Mouse (Mus musculus): Measurements from ENCODE around the gene Klhl31.

DNA sequence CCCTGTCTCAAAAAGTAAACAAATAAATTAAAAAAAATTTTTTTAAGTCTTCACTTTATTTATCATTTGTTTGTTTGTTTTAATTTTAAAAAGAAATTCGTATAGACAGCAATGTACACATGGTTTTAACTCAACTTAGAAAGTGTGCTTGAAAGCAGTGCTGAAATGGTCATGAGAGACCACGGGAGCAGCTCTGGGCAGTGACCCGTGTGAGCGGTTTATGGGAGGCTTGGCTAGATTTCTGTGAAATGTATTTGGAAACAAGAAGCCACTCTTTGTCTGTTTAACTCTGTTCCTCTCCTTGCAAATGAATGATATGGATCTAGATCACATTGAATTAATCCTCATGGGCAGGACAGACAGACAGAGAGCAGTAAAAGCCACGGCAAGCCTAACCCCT lies 59.3 kb downstream of the Klhl31 start:
- TF ChIP-seq CTCF (IDR thresholded peaks at IDR 0.05; ENCODE audit: extremely low read depth, insufficient read depth, low read length) (no peak), POLR2A (IDR thresholded peaks at IDR 0.05; ENCODE audit: extremely low read depth, insufficient read depth, low read length) (no peak)

Data from cortical plate, adult 2 months (tissue).